Mouse (Mus musculus) embryonic fibroblast, embryonic 13.5 days (primary cell): ENCODE measurements around the gene Lct.

ENCODE experiments used
- CTCF ChIP-seq: IDR thresholded peaks from 2 replicates; pipeline ENCODE4 v1.5.1; 2011; ENCODE audit warnings: mild to moderate bottlenecking, control low read depth, low read length, moderate library complexity, borderline replicate concordance; ENCODE audit not compliant: insufficient read depth
- POLR2A ChIP-seq: IDR thresholded peaks from 2 replicates; pipeline ENCODE4 v1.6.1; 2011; ENCODE audit warnings: low read depth, mild to moderate bottlenecking, control low read depth, low read length, moderate library complexity

- no peak for TF ChIP-seq CTCF
- no peak for TF ChIP-seq POLR2A
Observed at GRCm38 (mm10) chr1:128295717-128296528, 32.2 kb downstream of the Lct start.
